Mouse (Mus musculus) right cerebral cortex, postnatal 10 days (tissue): Measurements from ENCODE around the gene Dusp18.

ENCODE experiments used
- DNase-seq, 2 experiments: peaks; one replicate each; pipeline ENCODE4 v3.0.0; 2021; ENCODE audit warnings: low spot score in 2 of 2

Dusp18 gene

GRCm38 (mm10) chr11:3930019-3930418, 35.0 kb downstream of the Dusp18 start:
- peak in 1 of 2 experiments; percentile 13 for DNase-seq

GRCm38 (mm10) chr11:3930931-3931330, 35.9 kb downstream of the Dusp18 start:
- peak in 1 of 2 experiments; percentile 8 for DNase-seq

- peak; percentile 82 for DNase-seq
Observed at GRCm38 (mm10) chr11:3931511-3932211, 36.6 kb downstream of the Dusp18 start, which contains the start of gene Tcn2. Tcn2 (minus strand) TSS chr11:3932159.

- peak in 1 of 2 experiments; percentile 15 for DNase-seq
Observed at GRCm38 (mm10) chr11:3933756-3934285, 38.8 kb downstream of the Dusp18 start.

GRCm38 (mm10) chr11:3935135-3935534, 40.1 kb downstream of the Dusp18 start:
- DNase-seq, result peak in 1 of 2 experiments; percentile 13

GRCm38 (mm10) chr11:3936318-3936717, 41.3 kb downstream of the Dusp18 start:
- peak in 1 of 2 experiments; percentile 14 for DNase-seq

- peak in 1 of 2 experiments; percentile 13 for DNase-seq
Observed at GRCm38 (mm10) chr11:3937321-3937874, 42.4 kb downstream of the Dusp18 start.

GRCm38 (mm10) chr11:3941371-3941770, 46.3 kb downstream of the Dusp18 start:
- DNase-seq, result peak in 1 of 2 experiments; percentile 2

GRCm38 (mm10) chr11:3946386-3946785, 51.3 kb downstream of the Dusp18 start:
- DNase-seq, result peak in 1 of 2 experiments; percentile 2
